Mouse (Mus musculus) E14TG2a.4 (cell line): ENCODE data around the gene Plekhg6.

Experiments
- CTCF ChIP-seq: conservative IDR thresholded peaks from 2 replicates; pipeline ENCODE4 v1.5.1; 2014; ENCODE audit warnings: low read length
- POU5F1 ChIP-seq: IDR thresholded peaks from 2 replicates; pipeline ENCODE4 v1.6.1; 2014; ENCODE audit warnings: low read length, borderline replicate concordance

- TF ChIP-seq CTCF (no peak), POU5F1 (no peak)
Measured at GRCm38 (mm10) chr6:125410995-125411547, 30.5 kb upstream of the Plekhg6 start.
